Mouse (Mus musculus) embryonic fibroblast, embryonic 13.5 days (primary cell): ENCODE measurements around the gene Stab2. TPM values are rescaled to one million over a fixed set of nuclear protein-coding genes. Genes with fewer than 3 reads are reported as not detected.

ENCODE experiments used
- H3K27ac ChIP-seq: 2 replicates; pipeline ENCODE4 v1.5.1; 2012; ENCODE audit warnings: low read length, control low read depth, inconsistent platforms; ENCODE audit not compliant: insufficient read depth
- H3K4me1 ChIP-seq: 2 replicates; pipeline ENCODE4 v1.6.1; 2011; ENCODE audit warnings: low read length; ENCODE audit not compliant: control insufficient read depth, insufficient read depth
- H3K4me3 ChIP-seq: 2 replicates; pipeline ENCODE4 v1.5.1; 2011; ENCODE audit warnings: mild to moderate bottlenecking, control low read depth, low read length; ENCODE audit not compliant: insufficient read depth
- CTCF ChIP-seq: IDR thresholded peaks from 2 replicates; pipeline ENCODE4 v1.5.1; 2011; ENCODE audit warnings: mild to moderate bottlenecking, control low read depth, low read length, moderate library complexity, borderline replicate concordance; ENCODE audit not compliant: insufficient read depth
- POLR2A ChIP-seq: IDR thresholded peaks from 2 replicates; pipeline ENCODE4 v1.6.1; 2011; ENCODE audit warnings: low read depth, mild to moderate bottlenecking, control low read depth, low read length, moderate library complexity
- polyA plus RNA-seq: library from polyadenylated mRNA; stranded (reverse); fragments of >200 nt; gene quantifications from 2 replicates; pipeline ENCODE4 v1.2.4, GENCODE M21; 2011; ENCODE audit warnings: low read depth; ENCODE audit not compliant: missing spikeins, insufficient read length

The Stab2 gene
- polyA plus RNA-seq, 1 experiment, result not detected

DNA sequence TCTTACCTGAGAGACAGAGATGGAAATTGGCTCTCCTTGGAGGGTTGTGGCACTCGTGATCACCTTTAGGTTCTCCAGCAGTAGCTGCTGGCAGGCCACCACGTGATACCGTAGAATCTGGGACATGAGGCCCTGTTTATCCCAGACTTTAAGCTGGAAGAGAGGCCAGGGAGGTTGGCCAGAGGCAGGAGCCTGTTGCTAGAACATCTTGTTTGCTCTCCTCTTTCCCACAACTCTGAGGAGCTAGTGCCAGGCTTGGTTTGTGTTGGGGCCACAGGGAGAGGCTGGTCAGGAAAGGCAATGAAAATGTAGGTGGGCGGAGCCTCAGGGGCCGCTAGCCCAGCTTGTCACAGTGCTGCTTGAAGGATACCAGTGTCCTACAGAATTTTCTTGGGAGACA, 135.2 kb downstream of the Stab2 start:
- Histone ChIP-seq H3K27ac (no peak overlapping the region), H3K4me3 (no peak overlapping the region), H3K4me1 (no peaks in the 10 kb centered on the region)
- no peak for TF ChIP-seq POLR2A
- no peak for TF ChIP-seq CTCF

DNA sequence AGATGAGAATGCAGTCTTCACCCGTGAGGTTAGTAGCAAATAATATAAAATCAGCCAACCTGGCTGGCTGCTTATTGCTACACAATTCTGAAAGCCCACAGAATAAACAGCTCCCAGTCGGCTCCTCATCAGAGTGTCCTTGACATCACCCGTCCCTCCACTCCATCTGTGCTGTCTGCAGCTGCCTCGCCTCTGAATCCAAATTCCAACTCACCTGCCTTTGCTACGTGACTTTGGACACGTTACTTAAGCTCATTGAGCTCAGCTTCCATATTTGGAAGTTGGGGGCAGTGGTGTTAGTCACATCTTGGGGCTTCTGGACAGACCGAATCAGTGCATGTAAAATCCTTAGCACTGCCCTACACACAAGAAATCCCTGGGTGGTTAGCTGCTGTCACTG, 135.7 kb downstream of the Stab2 start:
- no peak overlapping the region for H3K4me3 ChIP-seq
- no peak for TF ChIP-seq CTCF
- TF ChIP-seq POLR2A, result no peak

DNA sequence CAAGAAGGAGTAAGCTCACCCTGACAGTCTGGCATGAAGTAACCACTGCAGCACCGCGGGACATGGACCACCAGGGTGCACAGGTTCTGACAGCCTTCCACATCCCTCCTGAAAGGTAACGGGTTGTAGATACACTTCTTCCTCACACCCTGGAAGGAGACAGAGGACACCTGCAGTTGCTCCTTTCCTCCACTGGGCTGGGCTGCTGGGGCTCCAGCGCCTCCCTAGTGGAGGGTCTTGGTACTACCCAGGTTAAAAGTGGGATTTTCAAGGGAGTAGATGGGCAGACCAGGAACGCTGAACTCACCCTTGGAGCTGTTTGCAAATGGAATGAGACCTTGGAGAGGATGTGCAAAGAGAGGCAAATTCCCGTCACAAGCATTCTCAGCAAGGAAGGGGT, 144.4 kb downstream of the Stab2 start:
- Histone ChIP-seq H3K27ac (no peak overlapping the region), H3K4me3 (no peak overlapping the region), H3K4me1 (no peaks in the 10 kb centered on the region)
- no peak for TF ChIP-seq POLR2A
- no peak for TF ChIP-seq CTCF

More for the DNA sequence above, 135.7 kb downstream of the Stab2 start:
- Histone ChIP-seq H3K27ac (no peak overlapping the region), H3K4me1 (no peaks in the 10 kb centered on the region)

DNA sequence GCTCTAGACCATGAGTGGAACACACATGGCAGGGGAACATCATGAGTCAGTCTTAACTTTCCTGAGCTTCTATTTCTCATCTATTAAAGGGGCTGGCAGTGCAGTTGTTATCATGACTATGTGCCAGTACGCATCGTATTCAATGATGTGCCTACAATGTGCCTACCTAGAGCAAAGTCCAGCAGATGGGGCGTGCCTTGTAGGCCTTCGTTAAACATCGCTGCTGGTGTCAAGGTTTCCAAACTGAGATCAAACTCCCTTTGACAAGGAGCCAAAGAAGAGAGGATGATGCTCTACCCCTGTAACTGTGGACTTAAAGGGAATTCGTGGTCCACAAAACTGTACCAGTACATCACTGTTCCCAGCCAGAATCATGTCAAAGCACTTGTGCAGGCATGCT, 145.3 kb downstream of the Stab2 start:
- H3K4me3 ChIP-seq, result no peak overlapping the region
- TF ChIP-seq POLR2A, result no peak
- TF ChIP-seq CTCF, result no peak
- no peaks in the 10 kb centered on the region for H3K4me1 ChIP-seq
- no peak overlapping the region for H3K27ac ChIP-seq

DNA sequence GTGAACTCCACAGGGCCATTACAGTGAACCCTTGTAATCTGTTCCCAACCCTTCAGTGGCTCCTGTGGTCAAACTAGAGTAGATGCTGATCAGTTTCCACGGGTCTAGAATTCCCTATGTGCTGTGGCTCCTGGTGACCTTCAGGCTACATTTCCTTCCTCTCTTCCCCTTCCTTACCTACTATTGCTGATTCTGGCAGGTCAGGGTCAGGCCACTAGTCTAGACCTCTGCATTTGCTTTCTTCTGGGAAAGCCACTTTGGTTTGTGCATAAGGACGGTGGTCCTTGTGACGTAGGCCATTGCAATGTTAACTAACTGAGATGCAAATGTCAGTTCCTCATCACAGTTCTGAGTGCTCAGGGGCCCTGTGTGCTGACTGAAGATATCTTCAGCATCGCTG, 147.4 kb downstream of the Stab2 start:
- H3K4me3 ChIP-seq, result no peak overlapping the region
- H3K4me1 ChIP-seq, result no peaks in the 10 kb centered on the region
- TF ChIP-seq CTCF (no peak), POLR2A (no peak)
- no peak overlapping the region for H3K27ac ChIP-seq

DNA sequence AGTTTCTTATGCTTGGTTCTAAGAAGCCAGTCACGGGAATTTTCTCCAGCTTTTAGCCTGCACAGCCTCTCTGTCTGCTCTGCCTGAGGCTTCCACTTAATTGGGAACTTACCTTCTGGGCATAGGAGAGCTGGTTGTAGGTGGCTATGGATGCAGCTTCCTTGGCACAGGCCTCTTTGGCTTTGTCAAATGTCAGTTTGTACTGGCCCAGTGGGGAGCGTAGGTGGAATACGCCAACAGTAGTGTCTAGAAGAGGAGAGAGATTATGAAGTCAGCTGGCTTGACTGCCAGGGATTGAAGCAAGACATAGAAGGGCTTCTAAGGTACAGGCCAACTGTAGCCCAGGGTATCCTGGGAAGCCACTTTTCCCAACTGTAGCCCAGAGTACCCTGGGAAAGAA, 154.4 kb downstream of the Stab2 start:
- Histone ChIP-seq H3K4me1 (no peaks in the 10 kb centered on the region), H3K4me3 (no peak overlapping the region), H3K27ac (no peak overlapping the region)
- TF ChIP-seq POLR2A, result no peak
- TF ChIP-seq CTCF, result no peak

DNA sequence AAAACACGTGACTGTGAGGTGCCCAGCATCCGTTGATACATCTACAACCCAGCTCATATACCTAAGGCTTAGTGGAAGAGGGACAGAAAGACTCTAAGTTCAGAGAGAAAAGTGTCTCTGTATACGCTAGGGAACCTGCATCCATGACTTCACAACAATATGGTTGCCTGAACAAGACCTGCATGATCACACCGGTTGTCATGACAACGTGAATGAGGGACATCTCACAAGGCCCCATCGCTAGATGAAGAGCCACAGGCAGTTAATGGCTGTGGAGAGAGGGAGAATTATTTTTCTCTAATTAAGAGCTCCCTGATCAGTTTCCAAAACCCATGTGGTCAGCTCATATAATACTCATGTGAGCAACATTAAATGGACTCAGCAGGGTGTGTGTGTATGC, 155.7 kb downstream of the Stab2 start:
- Histone ChIP-seq H3K4me1 (no peaks in the 10 kb centered on the region), H3K27ac (no peak overlapping the region), H3K4me3 (no peak overlapping the region)
- TF ChIP-seq CTCF (no peak), POLR2A (no peak)

DNA sequence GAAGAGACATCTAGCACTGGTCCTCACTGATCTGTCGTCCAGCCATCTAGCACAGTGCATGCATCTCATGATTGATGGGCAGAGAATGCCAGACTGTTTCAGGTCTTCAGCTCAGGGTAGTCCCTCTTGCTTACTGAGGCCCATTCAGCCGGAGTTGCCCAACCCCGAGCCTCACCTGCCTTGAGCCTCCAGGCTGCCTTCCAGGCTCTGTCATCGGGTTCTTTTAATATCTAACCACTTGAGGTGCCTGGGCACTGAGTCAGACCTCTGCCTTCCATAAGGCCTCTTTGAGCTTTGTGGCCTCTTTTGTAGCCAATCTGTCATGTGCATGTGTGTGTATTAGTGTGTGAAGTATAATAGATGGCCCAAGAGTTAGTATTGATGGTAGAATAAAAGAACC, 158.3 kb downstream of the Stab2 start:
- Histone ChIP-seq H3K27ac (no peak overlapping the region), H3K4me3 (no peak overlapping the region), H3K4me1 (no peaks in the 10 kb centered on the region)
- TF ChIP-seq CTCF (no peak), POLR2A (no peak)

DNA sequence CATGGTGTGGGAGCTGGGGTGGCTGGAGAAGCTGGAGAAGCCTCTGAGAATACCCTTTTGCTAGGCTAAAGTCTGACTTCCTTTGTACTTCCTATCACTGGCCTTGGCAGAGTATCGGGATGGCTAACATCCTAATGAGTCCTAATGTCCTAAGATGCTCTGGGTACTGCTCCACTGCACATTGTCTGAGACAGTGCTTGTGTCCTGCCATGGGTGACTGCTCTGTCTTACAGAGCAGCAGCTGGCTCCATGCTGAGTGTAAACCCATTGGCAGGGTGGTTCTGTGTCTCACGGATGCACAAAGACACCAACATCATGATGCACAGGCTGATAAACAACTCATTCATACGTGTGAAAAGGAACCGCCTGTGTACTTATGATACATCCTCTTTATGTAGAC, 158.7 kb downstream of the Stab2 start:
- Histone ChIP-seq H3K4me1 (no peaks in the 10 kb centered on the region), H3K27ac (no peak overlapping the region), H3K4me3 (no peak overlapping the region)
- TF ChIP-seq CTCF (no peak), POLR2A (no peak)

DNA sequence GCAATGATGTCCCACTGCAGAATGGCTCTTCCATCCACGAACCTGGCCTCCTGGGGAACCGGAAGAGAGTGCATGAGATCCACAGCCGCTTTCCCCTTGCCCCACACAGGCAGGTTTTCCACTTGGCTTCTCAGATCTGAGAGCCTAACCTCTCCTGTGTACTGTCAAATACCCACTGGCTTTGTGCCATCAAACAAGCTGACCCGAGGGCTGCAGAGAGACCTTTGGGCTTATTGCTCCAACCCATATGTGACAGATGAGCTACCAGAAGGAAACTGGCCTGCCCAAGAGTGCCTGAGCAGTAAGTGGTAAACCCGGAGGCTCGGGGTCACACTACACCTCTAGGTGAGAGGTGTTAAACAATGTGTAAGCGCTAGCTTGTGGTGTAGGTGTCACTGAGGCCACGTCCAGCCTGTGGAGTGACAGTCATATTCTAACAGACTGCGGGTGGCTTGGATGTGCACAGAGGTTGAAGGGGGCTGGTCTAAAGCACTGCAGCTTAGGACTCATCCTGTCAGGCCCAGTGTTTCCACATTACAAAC, 160.8 kb downstream of the Stab2 start:
- TF ChIP-seq CTCF (no peak), POLR2A (no peak)
- no peaks in the 10 kb centered on the region for H3K4me1 ChIP-seq
- no peak overlapping the region for H3K27ac ChIP-seq
- H3K4me3 ChIP-seq, result no peak overlapping the region

DNA sequence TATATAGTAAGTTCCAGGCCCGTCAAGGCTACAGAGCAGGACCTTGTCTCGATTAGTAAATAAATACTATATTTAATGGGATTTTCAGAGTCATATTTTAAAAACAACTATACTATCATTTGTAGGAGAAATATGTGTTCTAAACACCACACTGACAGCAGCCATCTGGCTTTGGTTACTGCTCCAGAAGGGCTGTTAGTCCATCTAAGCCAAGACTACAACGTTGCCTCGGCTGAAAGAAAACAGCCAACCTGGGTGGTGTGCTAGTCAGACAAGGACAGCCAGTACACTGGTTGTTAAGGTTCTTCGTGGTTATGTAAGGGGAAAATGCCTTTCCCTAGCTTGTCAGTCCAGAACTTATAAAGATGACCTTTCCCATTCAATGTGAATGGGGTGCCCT, 165.2 kb downstream of the Stab2 start:
- Histone ChIP-seq H3K27ac (no peak overlapping the region), H3K4me1 (no peaks in the 10 kb centered on the region), H3K4me3 (no peak overlapping the region)
- no peak for TF ChIP-seq CTCF
- TF ChIP-seq POLR2A, result no peak
